Mouse (Mus musculus): ENCODE measurements at regions not wholly inside any gene's neighbourhood (a gene's known extent, or its start where the extent isn't known, plus 50 kb on each side); places are given as distances from the start of the nearest gene placed in this dataset.

- no peak for ATAC-seq (replicated peaks; ENCODE audit: insufficient number of reproducible peaks, low FRiP score, low TSS enrichment, poor library complexity, severe bottlenecking)
Measured at GRCm38 (mm10) chr11:44144477-44144876, 243.5 kb upstream of the Adra1b start.

GRCm38 (mm10) chr11:44146419-44146818, 245.4 kb upstream of the Adra1b start:
- no peak for ATAC-seq (replicated peaks; ENCODE audit: insufficient number of reproducible peaks, low FRiP score, low TSS enrichment, poor library complexity, severe bottlenecking)

DNA sequence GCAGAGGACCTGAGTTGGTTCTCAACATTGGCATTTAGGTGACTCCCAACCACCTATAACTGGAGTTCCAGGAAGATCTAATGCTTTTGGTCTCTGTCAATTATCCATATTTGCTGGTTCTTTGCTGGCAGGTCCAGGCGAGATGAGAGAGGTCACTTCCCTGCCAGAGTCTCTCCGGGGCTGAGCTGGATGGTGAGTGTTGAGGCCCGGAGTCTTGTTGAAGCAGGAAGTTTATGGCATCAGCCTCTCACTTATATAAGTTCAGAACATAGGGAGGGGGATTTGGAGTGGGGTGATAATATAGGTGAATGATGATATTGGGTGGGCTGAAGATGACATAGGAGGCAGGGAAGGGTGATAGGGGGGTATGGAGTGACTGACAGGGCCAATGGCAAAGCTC, 246.3 kb upstream of the Il12b start:
- no peak for ATAC-seq (replicated peaks; ENCODE audit: insufficient number of reproducible peaks, low FRiP score, low TSS enrichment, poor library complexity, severe bottlenecking)

DNA sequence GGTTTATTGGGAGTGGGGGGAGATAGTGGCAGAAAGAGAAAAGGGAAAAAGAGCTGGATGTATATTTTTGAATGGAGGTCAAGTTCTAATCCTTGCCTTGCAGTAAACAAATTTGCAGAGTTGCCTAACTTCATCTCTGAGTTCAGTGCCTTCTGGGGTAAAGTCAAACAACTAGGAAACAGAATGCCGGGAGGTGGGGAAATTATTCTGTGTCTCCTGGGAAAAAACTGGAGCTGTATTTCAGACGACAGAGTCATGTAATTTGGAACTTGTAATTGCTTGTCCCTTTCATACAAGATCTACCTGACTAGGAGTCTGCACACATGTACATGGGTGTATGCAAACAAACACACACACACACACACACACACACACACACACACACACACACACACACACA, 244.3 kb upstream of the Il12b start:
- ATAC-seq (replicated peaks; ENCODE audit: insufficient number of reproducible peaks, low FRiP score, low TSS enrichment, poor library complexity, severe bottlenecking), result no peak

DNA sequence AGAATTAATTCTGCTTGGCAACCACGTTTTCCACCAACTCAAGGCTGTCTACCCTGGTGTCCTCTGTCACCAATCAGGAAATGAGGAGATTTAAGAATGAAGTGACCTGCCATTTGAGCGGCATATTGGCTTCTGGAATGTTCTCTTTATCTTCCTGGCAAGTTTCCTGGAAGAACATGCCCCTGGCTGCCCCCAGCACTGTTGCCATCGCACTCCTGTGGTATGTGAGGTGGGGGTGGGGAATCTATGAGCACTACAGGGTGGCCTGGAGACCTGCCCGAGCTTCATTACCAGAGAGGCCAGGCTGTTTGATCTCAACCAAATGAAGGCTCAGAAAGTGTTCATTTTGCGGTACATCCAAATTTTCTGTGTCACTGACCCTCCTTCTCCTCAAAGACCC, 243.8 kb upstream of the Il12b start:
- ATAC-seq (replicated peaks; ENCODE audit: insufficient number of reproducible peaks, low FRiP score, low TSS enrichment, poor library complexity, severe bottlenecking), result no peak

DNA sequence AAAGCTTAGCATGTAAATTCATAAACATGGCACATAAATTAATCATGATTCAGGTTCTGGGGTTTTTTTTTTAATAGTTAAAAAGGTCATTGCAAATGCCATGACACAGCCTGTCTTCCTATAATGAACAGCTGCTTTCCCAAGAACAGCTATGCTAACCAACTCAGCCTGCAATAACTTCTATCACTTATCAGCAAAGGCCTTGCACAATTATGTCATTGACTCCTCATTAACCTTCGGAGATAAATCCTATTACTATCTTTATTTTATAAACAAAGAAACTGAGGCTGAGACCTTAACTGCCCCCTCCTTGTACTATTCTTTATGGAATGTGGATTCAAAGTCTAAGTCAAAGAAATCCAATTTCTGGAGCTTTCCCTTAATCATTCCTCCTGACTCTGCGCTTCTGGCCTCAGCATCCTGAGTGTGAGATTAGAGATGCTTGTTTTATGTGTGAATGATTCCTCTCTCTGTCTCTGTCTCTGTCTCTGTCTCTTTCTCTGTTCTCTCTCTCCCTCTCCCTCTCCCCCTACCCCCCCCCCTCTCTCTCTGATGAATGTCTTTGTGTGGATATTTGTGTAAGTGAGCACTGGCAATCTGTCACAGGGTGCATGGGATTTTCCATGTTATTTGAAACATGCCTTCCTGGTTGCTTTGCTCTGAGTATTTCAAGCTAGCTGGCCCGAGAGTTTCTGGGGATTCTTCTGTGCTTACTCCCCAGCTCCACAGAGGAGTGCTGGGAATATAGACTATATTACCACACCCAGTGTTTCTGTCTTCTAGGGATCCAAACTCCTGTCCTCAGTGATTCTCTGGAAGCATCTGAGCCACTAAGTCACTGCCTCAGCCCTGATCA, 243.1 kb upstream of the Il12b start:
- no peak for ATAC-seq (replicated peaks; ENCODE audit: insufficient number of reproducible peaks, low FRiP score, low TSS enrichment, poor library complexity, severe bottlenecking)

GRCm38 (mm10) chr11:44158236-44158635, 241.6 kb upstream of the Il12b start:
- ATAC-seq (replicated peaks; ENCODE audit: insufficient number of reproducible peaks, low FRiP score, low TSS enrichment, poor library complexity, severe bottlenecking), result no peak

DNA sequence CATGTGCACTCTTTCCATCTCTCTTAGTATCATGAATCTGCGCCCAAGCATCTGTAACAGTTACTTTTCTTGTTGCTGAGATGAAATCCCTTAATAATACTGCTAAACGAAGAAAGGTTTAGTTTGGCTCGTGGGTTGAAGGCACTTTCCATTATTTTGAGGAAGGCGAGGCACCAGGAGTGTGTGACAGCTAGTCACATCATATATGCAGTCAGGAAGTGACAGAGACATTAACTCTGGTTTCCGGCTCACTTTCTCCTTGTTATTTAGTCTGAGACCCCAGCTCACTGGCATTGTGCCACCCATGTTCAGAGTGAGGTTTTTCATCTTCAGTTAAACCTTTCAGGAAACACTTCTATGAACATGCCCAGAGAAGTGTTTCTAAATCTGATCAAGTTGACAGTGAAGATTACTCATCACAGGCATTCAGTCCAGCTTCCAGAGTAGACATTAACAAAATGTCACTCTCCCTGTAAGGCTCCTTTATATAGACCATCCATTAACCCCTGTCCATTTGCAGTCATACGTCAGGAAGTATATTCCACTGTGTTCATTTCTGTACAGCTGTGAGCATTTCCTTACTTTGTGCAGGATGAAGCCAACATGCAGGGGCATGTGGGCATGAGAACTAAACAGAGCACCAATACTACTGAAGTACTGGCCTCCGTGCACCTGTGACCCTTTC, 238.0 kb upstream of the Il12b start:
- ATAC-seq (replicated peaks; ENCODE audit: insufficient number of reproducible peaks, low FRiP score, low TSS enrichment, poor library complexity, severe bottlenecking), result no peak

DNA sequence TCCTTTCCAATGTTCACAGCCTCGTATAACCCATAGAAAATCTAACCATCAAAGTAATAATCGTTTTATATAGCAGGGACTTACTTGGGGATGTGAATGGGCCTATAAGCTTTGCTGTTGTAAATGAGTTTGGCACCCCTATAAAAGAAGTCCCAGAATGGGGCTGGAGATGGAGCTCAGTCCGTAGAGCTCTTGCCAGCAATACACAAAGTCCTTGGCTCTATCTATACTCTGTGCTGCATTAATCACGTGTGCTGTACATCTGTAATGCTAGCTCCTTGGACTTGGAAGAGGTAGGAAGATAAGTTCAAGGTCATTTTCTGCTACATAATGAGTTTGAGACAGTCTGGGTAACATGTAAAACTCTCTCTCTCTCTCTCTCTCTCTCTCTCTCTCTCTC, 236.8 kb upstream of the Il12b start:
- ATAC-seq (replicated peaks; ENCODE audit: insufficient number of reproducible peaks, low FRiP score, low TSS enrichment, poor library complexity, severe bottlenecking), result no peak

- no peak for ATAC-seq (replicated peaks; ENCODE audit: insufficient number of reproducible peaks, low FRiP score, low TSS enrichment, poor library complexity, severe bottlenecking)
Measured at GRCm38 (mm10) chr11:44163748-44164147, 236.1 kb upstream of the Il12b start.

GRCm38 (mm10) chr11:44164186-44164585, 235.7 kb upstream of the Il12b start:
- ATAC-seq (replicated peaks; ENCODE audit: insufficient number of reproducible peaks, low FRiP score, low TSS enrichment, poor library complexity, severe bottlenecking), result no peak

GRCm38 (mm10) chr11:44167724-44168500, 232.0 kb upstream of the Il12b start:
- ATAC-seq (replicated peaks; ENCODE audit: insufficient number of reproducible peaks, low FRiP score, low TSS enrichment, poor library complexity, severe bottlenecking), result no peak

DNA sequence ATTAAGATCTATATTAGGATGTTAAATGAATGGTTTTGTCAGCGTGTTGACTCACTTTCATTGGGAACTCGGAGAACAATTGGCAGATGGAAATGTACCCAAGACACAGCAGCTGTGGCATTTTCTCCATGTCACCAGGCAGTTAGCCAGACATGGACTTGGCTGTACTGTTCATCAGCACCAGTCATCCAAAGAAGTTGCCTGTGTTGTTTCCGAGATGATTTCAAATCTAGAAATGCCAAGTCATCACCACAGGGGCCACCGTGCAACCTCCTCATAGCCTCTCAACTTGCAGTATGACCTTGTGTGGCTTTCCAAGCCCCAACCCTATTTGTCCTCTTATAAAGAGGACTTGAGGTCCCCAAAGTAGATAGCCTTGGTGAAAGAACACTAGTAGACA, 227.4 kb upstream of the Il12b start:
- ATAC-seq (replicated peaks; ENCODE audit: insufficient number of reproducible peaks, low FRiP score, low TSS enrichment, poor library complexity, severe bottlenecking), result no peak

- ATAC-seq (replicated peaks; ENCODE audit: insufficient number of reproducible peaks, low FRiP score, low TSS enrichment, poor library complexity, severe bottlenecking), result no peak
Measured at GRCm38 (mm10) chr11:44173196-44173595, 226.7 kb upstream of the Il12b start.

DNA sequence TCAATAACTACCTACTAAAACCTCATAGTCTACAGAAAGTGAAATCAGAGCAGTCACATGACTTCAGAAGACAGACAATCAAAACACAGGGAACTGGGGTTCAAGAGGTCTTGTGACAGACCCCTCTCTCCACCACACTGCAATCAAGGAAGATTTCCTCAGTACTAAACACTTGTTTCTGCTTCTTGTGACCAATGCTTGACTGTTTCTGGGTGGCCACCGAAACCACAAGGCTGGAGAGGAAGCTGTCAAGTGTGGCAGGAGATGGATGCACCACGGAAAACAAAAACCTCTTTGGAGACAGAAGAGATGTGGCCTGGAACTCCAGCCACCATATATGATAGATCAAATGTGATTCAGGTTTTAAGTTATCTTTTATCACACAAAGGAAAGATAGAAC, 225.3 kb upstream of the Il12b start:
- 0 out of 2 replicates have a peak, but pooled peaks have one; percentile 13 for ATAC-seq (replicated peaks; ENCODE audit: insufficient number of reproducible peaks, low FRiP score, low TSS enrichment, poor library complexity, severe bottlenecking)

DNA sequence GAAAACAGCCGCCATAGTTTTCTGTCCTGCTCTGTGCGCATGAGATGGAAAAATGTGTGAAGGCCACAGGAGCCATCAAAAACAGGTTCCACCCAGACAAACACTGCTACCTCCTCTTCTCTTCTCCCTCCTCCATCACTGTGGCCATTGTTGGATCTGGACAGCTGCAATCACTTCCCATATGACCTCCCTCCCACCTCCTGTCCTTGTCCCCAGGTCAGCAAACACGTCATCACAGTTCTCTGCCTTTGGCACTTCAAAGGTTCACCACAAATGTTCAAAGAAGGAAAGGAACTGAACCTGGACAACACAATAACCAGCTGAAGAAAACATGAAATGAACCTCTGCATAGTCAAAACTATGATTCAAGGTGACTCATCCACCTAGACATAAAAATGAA, 220.2 kb upstream of the Il12b start:
- ATAC-seq (replicated peaks; ENCODE audit: insufficient number of reproducible peaks, low FRiP score, low TSS enrichment, poor library complexity, severe bottlenecking), result no peak

- no peak for ATAC-seq (replicated peaks; ENCODE audit: insufficient number of reproducible peaks, low FRiP score, low TSS enrichment, poor library complexity, severe bottlenecking)
Measured at GRCm38 (mm10) chr11:44183823-44184222, 216.0 kb upstream of the Il12b start.

- ATAC-seq (replicated peaks; ENCODE audit: insufficient number of reproducible peaks, low FRiP score, low TSS enrichment, poor library complexity, severe bottlenecking), result no peak
Measured at GRCm38 (mm10) chr11:44185218-44185890, 214.5 kb upstream of the Il12b start.

DNA sequence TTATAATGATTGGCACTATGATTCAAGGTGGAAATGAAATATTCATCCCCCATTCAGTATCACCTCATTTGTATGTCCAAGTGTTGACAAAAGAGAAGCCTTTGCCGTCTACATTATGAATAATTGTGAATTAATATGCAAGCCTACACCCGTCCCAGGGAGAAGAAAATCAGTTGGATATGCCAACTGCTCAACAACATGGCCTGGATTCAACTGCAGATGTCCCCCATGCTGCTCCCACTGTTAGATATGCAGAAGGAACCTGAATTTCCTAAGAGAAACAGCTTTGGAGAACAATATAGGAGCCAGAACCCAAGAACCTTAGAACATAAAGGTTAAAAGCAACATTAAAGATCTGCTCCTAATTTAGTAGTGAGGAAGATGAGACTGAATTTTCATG, 211.7 kb upstream of the Il12b start:
- no peak for ATAC-seq (replicated peaks; ENCODE audit: insufficient number of reproducible peaks, low FRiP score, low TSS enrichment, poor library complexity, severe bottlenecking)
